Mouse (Mus musculus) small intestine, adult 2 months (tissue): ENCODE results near the gene Prrt4. TPM values are rescaled to one million over a fixed set of nuclear protein-coding genes. Genes with fewer than 3 reads are reported as not detected.

Source experiments
- H3K27ac ChIP-seq: fragments of 200-500 bp; 2 replicates; pipeline ENCODE4 v1.5.1; 2012; ENCODE audit warnings: low read depth, low read length, control low read depth, inconsistent platforms; ENCODE audit not compliant: insufficient read depth
- H3K27me3 ChIP-seq: fragments of 200-500 bp; 2 replicates; pipeline ENCODE4 v1.6.1; 2012; ENCODE audit warnings: mild to moderate bottlenecking, moderate library complexity, low read length, inconsistent platforms; ENCODE audit not compliant: control insufficient read depth, insufficient read depth
- H3K36me3 ChIP-seq: fragments of 200-500 bp; 2 replicates; pipeline ENCODE4 v1.6.1; 2012; ENCODE audit warnings: mild to moderate bottlenecking, low read length, control low read depth, inconsistent platforms; ENCODE audit not compliant: control insufficient read depth, insufficient read depth
- H3K4me1 ChIP-seq: fragments of 200-500 bp; 2 replicates; pipeline ENCODE4 v1.6.1; 2012; ENCODE audit warnings: low read length, inconsistent platforms, mixed read lengths; ENCODE audit not compliant: control insufficient read depth, insufficient read depth, insufficient read length
- H3K4me3 ChIP-seq: fragments of 200-500 bp; 2 replicates; pipeline ENCODE4 v1.5.1; 2012; ENCODE audit warnings: low read depth, mild to moderate bottlenecking, control low read depth, inconsistent platforms, low read length, moderate library complexity
- CTCF ChIP-seq: fragments of 200-500 bp; IDR thresholded peaks from 2 replicates; pipeline ENCODE4 v1.5.1; 2012; ENCODE audit warnings: low read depth, mild to moderate bottlenecking, control low read depth, inconsistent platforms, low read length, moderate library complexity, mixed read lengths; ENCODE audit not compliant: insufficient replicate concordance, insufficient read length; ENCODE audit errors: extremely low read depth
- POLR2A ChIP-seq: fragments of 200-500 bp; IDR thresholded peaks from 2 replicates; pipeline ENCODE4 v1.6.1; 2012; ENCODE audit warnings: low read depth, mild to moderate bottlenecking, control low read depth, inconsistent platforms, low read length, moderate library complexity
- WGBS: fragments of 180-500 bp; shearing (Covaris S2); methylation state at CpG from one replicate; pipeline ENCODE4 v1.1.7; 2018; 5-methylcytosine and 5-hydroxymethylcytosine counted together
- polyA plus RNA-seq: library from polyadenylated mRNA; depleted of rRNA; stranded (reverse); fragments of >200 nt; gene quantifications from 2 replicates; pipeline ENCODE4 v1.2.3, GENCODE M21; 2012

The Prrt4 gene
- polyA plus RNA-seq, 1 experiment = 0.22 TPM

- 85% methylated on average over 6 of the region's 6 CpGs for WGBS
- H3K4me1 ChIP-seq = peaks cover 2% of the 10 kb centered on the region; the same call in 1 of the 2 replicates
- TF ChIP-seq POLR2A (no peak), CTCF (no peak)
- H3K4me3 ChIP-seq = no peak overlapping the region
- H3K27ac ChIP-seq = no peak overlapping the region
- H3K27me3 ChIP-seq = no peaks in the 10 kb centered on the region
- no peaks in the 10 kb centered on the region for H3K36me3 ChIP-seq
Measured at GRCm38 (mm10) chr6:29203861-29204585, 24.6 kb upstream of the Prrt4 start.

- Histone ChIP-seq H3K4me1 (no peaks in the 10 kb centered on the region), H3K27me3 (no peaks in the 10 kb centered on the region), H3K27ac (no peak overlapping the region), H3K36me3 (no peaks in the 10 kb centered on the region), H3K4me3 (no peak overlapping the region)
- 94% methylated on average over 13 of the region's 13 CpGs for WGBS
- TF ChIP-seq POLR2A = no peak
- no peak for TF ChIP-seq CTCF
Measured at GRCm38 (mm10) chr6:29203096-29203495, 23.7 kb upstream of the Prrt4 start.

DNA sequence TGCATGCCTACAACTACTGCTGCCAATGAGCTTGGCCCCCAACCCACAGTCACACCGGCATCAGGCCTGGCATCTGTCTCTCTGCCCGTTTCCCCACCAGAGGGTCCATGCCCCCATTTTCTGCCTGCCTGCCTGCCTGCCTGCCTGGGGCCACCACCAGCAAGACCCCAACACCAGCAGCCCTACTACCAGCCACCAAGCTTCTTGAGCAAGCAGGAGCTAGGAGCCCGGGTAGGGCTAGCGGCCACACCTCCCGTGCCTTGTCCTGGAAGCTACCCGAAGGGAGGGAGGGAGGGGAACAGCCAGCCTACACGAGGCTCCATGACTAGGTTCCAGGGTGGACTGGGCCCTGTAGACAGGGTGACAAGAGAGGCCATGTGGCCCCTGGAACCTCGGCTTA is 22.6 kb upstream of the Prrt4 start:
- Histone ChIP-seq H3K4me3 (no peak overlapping the region), H3K4me1 (no peaks in the 10 kb centered on the region), H3K36me3 (no peaks in the 10 kb centered on the region), H3K27me3 (no peaks in the 10 kb centered on the region), H3K27ac (no peak overlapping the region)
- TF ChIP-seq POLR2A = no peak
- no peak for TF ChIP-seq CTCF
- 78% methylated on average over 8 of the region's 8 CpGs for WGBS

DNA sequence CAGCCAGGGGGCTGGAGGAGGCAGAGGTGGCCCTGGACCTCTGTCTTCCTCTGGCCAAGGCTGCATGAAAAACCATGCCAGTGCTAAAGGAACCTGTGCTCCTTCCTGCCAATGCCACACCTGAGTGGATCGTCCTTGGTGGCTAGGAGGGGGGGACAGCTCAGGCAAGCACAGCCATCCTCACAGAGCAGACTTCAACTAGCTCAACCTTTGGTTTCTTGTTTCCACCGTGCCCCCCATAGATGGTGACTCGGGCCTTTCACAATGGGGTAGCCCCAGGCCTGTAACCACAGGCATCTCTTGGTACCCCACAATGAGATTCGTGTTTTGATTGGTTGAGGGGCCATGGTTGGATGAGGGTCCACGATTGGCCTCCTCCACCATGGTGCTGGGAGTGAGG is 22.0 kb upstream of the Prrt4 start:
- TF ChIP-seq POLR2A (no peak), CTCF (no peak)
- Histone ChIP-seq H3K4me3 (no peak overlapping the region), H3K27me3 (no peaks in the 10 kb centered on the region), H3K27ac (no peak overlapping the region), H3K36me3 (no peaks in the 10 kb centered on the region), H3K4me1 (no peaks in the 10 kb centered on the region)
- 85% methylated on average over 5 of the region's 5 CpGs for WGBS

DNA sequence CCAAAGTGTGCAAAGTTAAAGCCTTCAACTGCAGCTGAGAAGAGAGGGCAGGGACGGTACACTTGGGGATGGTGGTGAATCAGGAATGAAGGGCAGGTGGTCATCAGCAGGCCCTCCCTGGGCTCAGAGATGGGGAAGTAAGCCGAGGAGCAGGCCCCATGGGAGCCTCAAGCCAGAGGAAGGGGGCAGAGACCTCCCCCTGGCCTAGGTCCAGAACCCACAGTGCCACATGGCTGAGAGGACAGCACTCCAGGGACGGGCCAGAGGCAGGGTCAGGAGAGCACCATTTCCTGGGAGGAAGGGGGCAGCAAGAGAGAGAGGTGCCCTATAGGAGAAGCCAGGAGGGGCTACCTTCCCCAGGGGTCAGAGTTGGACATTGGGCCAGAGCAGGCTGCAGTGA is 21.1 kb upstream of the Prrt4 start:
- H3K36me3 ChIP-seq = no peaks in the 10 kb centered on the region
- WGBS = 75% methylated on average over 3 of the region's 3 CpGs

DNA sequence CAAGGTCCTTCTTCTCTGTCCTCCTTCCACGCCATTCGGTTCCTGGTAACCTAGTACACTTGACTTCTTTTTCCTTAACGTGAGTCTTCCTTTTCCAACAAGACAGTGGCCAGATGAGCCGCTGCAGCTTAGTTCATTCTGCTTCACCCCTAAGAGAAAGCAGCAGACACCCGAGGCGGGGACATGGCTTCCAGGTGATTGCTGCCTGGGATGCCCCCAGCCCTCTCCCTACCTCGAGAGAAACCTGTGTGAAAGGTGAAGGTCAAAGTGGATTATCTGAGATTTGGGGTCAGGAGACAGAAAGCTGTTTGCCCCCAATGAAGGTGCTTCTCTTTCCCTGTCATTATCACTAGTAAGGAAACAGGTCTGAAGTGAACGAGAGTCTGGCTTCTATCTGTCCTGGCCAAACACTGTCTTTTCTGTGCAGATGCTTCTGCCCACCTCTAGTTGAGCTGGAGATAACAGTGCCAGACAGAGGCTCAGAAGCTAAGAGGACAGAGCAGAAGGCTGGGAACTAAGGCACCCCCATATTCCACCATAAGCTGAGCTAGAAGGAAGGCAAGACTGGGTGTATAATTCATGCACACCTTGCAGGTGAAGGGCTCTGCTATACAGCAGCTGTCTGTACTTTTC is 20.0 kb upstream of the Prrt4 start:
- no peaks in the 10 kb centered on the region for H3K36me3 ChIP-seq
- WGBS = 35% methylated on average over 8 of the region's 8 CpGs
- no peaks in the 10 kb centered on the region for H3K27me3 ChIP-seq
- no peak for TF ChIP-seq POLR2A
- no peak for TF ChIP-seq CTCF
- no peak overlapping the region for H3K27ac ChIP-seq
- no peak overlapping the region for H3K4me3 ChIP-seq
- no peaks in the 10 kb centered on the region for H3K4me1 ChIP-seq

More for the DNA sequence above, 21.1 kb upstream of the Prrt4 start:
- no peaks in the 10 kb centered on the region for H3K27me3 ChIP-seq
- H3K4me1 ChIP-seq = no peaks in the 10 kb centered on the region
- H3K4me3 ChIP-seq = no peak overlapping the region
- H3K27ac ChIP-seq = no peak overlapping the region
- TF ChIP-seq CTCF = no peak
- TF ChIP-seq POLR2A = no peak
